Comparison of ENCODE assay signal across 19 mouse cellular contexts in the genomic region with DNA sequence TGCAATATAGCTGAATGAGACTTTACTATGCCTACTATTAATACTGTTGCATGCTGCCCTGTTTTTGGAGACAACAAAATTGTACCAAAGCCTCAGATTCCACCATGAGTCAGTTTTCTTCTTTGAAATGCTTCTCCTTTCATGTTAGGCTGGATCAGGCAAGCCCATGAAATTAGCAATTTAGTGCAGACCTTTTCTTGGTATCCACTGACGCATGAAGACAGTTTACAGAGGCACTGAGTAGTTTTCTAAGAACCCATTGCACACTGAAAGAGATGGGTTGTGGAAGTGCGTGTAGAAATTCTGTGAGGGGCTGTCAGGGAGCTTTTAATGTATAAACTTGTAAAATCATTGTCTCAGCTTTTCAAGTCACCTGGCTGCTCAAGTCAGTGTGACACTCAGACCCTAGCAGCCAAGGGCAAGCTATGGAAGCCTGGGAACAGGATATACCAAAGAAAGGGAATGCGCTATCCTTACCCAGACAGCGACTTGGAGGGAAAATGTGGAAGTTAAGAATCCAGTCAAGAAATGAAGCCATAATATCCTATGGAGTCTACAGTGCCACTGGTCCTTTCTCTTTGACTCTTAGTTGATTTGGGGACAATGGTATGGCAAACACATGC.
DNase-seq lines count a peak whose midpoint lies in the region; ATAC-seq and TF ChIP-seq lines count a peak whose summit lies in the region.
"Had no signal": no experiment of that assay in that cellular context is flagged by ENCODE, and none has a peak within 500 bp of the region (broad histone marks: within the 10 kb centered on the region; RNA-seq: fewer than 3 reads in every experiment).

No protein-coding gene starts in this region.

- no peaks in the 10 kb centered on the region for H3K36me3 ChIP-seq in midbrain, embryonic 12.5 days
- H3K36me3 ChIP-seq in midbrain, embryonic 16.5 days (ENCODE audit: control insufficient read depth, insufficient read depth, low read length), result no peaks in the 10 kb centered on the region
- no peaks in the 10 kb centered on the region for H3K36me3 ChIP-seq in forebrain, embryonic 13.5 days (ENCODE audit: poor library complexity, severe bottlenecking)
- no peaks in the 10 kb centered on the region for H3K36me3 ChIP-seq in neural tube, embryonic 13.5 days
- H3K36me3 ChIP-seq: limb, embryonic 15.5 days had no signal

- H3K4me2 ChIP-seq in midbrain, embryonic 12.5 days (replicated peaks), result no peak overlapping the region
- H3K4me2 ChIP-seq in midbrain, embryonic 16.5 days (ENCODE audit: low read length), result no peak overlapping the region
- no peak overlapping the region for H3K4me2 ChIP-seq in forebrain, embryonic 13.5 days
- H3K4me2 ChIP-seq in neural tube, embryonic 13.5 days, result no peak overlapping the region
- H3K4me2 ChIP-seq: heart, embryonic 11.5 days; limb, embryonic 15.5 days had no signal

- H3K9ac ChIP-seq in midbrain, embryonic 12.5 days (replicated peaks), result no peak overlapping the region
- no peak overlapping the region for H3K9ac ChIP-seq in midbrain, embryonic 16.5 days (ENCODE audit: low read depth, low read length)
- H3K9ac ChIP-seq in forebrain, embryonic 13.5 days, result no peak overlapping the region
- H3K9ac ChIP-seq in neural tube, embryonic 13.5 days, result no peak overlapping the region
- H3K9ac ChIP-seq: limb, embryonic 15.5 days had no signal

- 49% methylated on average over 4 of the region's 4 CpGs for WGBS in midbrain, embryonic 12.5 days
- 37% methylated on average over 4 of the region's 4 CpGs for WGBS in midbrain, embryonic 16.5 days
- 39% methylated on average over 4 of the region's 4 CpGs for WGBS in forebrain, embryonic 13.5 days
- WGBS in neural tube, embryonic 13.5 days, result 40% methylated on average over 4 of the region's 4 CpGs

- H3K9me3 ChIP-seq in midbrain, embryonic 12.5 days, result no peaks in the 10 kb centered on the region
- H3K9me3 ChIP-seq in midbrain, embryonic 16.5 days (replicated peaks; ENCODE audit: control insufficient read depth, low read length, poor library complexity, severe bottlenecking), result no peaks in the 10 kb centered on the region
- H3K9me3 ChIP-seq in forebrain, embryonic 13.5 days (replicated peaks), result no peaks in the 10 kb centered on the region
- H3K9me3 ChIP-seq in neural tube, embryonic 13.5 days, result no peaks in the 10 kb centered on the region
- H3K9me3 ChIP-seq: limb, embryonic 15.5 days had no signal

- H3K27ac ChIP-seq in midbrain, embryonic 12.5 days (replicated peaks), result no peak overlapping the region
- no peak overlapping the region for H3K27ac ChIP-seq in midbrain, embryonic 16.5 days (ENCODE audit: low read length)
- H3K27ac ChIP-seq in forebrain, embryonic 13.5 days, result no peak overlapping the region
- peak overlapping the region; percentile 28; the same call in 1 of the 2 replicates for H3K27ac ChIP-seq in neural tube, embryonic 13.5 days (replicated peaks)
- H3K27ac ChIP-seq in left cerebral cortex, adult 2 months, result no peak overlapping the region
- H3K27ac ChIP-seq: limb, embryonic 15.5 days had no signal

- peak; percentile 61; the same call in 1 of the 2 replicates for ATAC-seq in midbrain, embryonic 12.5 days (ENCODE audit: low FRiP score, low read depth)
- no peak for ATAC-seq in midbrain, embryonic 16.5 days
- peak; percentile 48; the same call in 1 of the 2 replicates for ATAC-seq in forebrain, embryonic 13.5 days
- ATAC-seq in neural tube, embryonic 13.5 days (ENCODE audit: low read depth), result peak; percentile 27
- ATAC-seq: Patski had no signal

- peak; percentile 31 for DNase-seq in embryo, embryonic 10 days (ENCODE audit: low spot score)
- DNase-seq in embryo, embryonic 9.5 days (ENCODE audit: extremely low spot score), result no peak
- DNase-seq in left cerebral cortex, adult 2 months (ENCODE audit: extremely low spot score in 1 of 2, low spot score in 2 of 2), result no peak
- no peak for DNase-seq in gastrocnemius, postnatal 36 days
- DNase-seq: adrenal gland, adult 8-10 months; cerebellum, adult 11 months; cerebellum, postnatal 10 days; heart, postnatal 14 days; kidney, adult 2 months; kidney, postnatal 14 days; lung, postnatal 10 days; thymus, adult 2 months had no signal

- intact Hi-C loops in left cerebral cortex, adult 2 months (cut with DNase I), result no loop called here
- intact Hi-C loops in gastrocnemius, postnatal 36 days (cut with DNase I), result no loop called here

- no peaks in the 10 kb centered on the region for H3K27me3 ChIP-seq in midbrain, embryonic 12.5 days
- H3K27me3 ChIP-seq in midbrain, embryonic 16.5 days (ENCODE audit: control insufficient read depth, insufficient read depth, low read depth, low read length), result no peaks in the 10 kb centered on the region
- H3K27me3 ChIP-seq in forebrain, embryonic 13.5 days, result no peaks in the 10 kb centered on the region
- no peaks in the 10 kb centered on the region for H3K27me3 ChIP-seq in neural tube, embryonic 13.5 days
- H3K27me3 ChIP-seq: limb, embryonic 15.5 days; Patski had no signal

- no peak for TF ChIP-seq CTCF in left cerebral cortex, adult 2 months (IDR thresholded peaks at IDR 0.05)

- peaks cover 9% of the 10 kb centered on the region; the same call in 1 of the 2 replicates for H3K4me1 ChIP-seq in midbrain, embryonic 12.5 days
- H3K4me1 ChIP-seq in midbrain, embryonic 16.5 days (ENCODE audit: control insufficient read depth, insufficient read depth, low read length), result no peaks in the 10 kb centered on the region
- H3K4me1 ChIP-seq in forebrain, embryonic 13.5 days, result peaks cover 7% of the 10 kb centered on the region
- H3K4me1 ChIP-seq in neural tube, embryonic 13.5 days (replicated peaks), result peaks cover 6% of the 10 kb centered on the region
- H3K4me1 ChIP-seq: limb, embryonic 15.5 days had no signal

- no peak overlapping the region for H3K4me3 ChIP-seq in midbrain, embryonic 12.5 days
- no peak overlapping the region for H3K4me3 ChIP-seq in midbrain, embryonic 16.5 days (ENCODE audit: low read depth, low read length)
- H3K4me3 ChIP-seq in forebrain, embryonic 13.5 days, result no peak overlapping the region
- no peak overlapping the region for H3K4me3 ChIP-seq in neural tube, embryonic 13.5 days
- no peak overlapping the region for H3K4me3 ChIP-seq in left cerebral cortex, adult 2 months
- H3K4me3 ChIP-seq: limb, embryonic 15.5 days had no signal
